Mouse (Mus musculus): ENCODE measurements at regions not wholly inside any gene's neighbourhood (a gene's known extent, or its start where the extent isn't known, plus 50 kb on each side); places are given as distances from the start of the nearest gene placed in this dataset.
A peak's percentile ranks its signal among the peaks of the same experiment; 100 is the strongest.

- H3K4me1 ChIP-seq (ENCODE audit: control insufficient read depth, insufficient read depth, insufficient read length): peaks cover 9% of the 10 kb centered on the region
- no peaks in the 10 kb centered on the region for H3K36me3 ChIP-seq (ENCODE audit: control insufficient read depth, insufficient read depth, low read length)
- WGBS: 2% methylated on average over 25 of the region's 25 CpGs
- peaks cover 28% of the 10 kb centered on the region for H3K27me3 ChIP-seq (ENCODE audit: control insufficient read depth, insufficient read depth, low read length)
- TF ChIP-seq CTCF (IDR thresholded peaks at IDR 0.05; ENCODE audit: extremely low read depth, insufficient read depth, insufficient read length, insufficient replicate concordance): no peak
- TF ChIP-seq POLR2A (IDR thresholded peaks at IDR 0.05; ENCODE audit: low read depth, low read length): no peak
- H3K4me3 ChIP-seq (ENCODE audit: extremely low read depth, insufficient read depth, insufficient read length): peak overlapping the region; percentile 23; the same call in 1 of the 2 replicates
- peak in 1 of 2 experiments; percentile 21 for DNase-seq (ENCODE audit: low read depth in 1 of 2, low spot score in 2 of 2)
- no peak overlapping the region for H3K27ac ChIP-seq (ENCODE audit: insufficient read depth, low read length)
These were observed 259.4 kb upstream of the Nfe2l3 start for GRCm38 (mm10) chr6:51172856-51173619.

DNA sequence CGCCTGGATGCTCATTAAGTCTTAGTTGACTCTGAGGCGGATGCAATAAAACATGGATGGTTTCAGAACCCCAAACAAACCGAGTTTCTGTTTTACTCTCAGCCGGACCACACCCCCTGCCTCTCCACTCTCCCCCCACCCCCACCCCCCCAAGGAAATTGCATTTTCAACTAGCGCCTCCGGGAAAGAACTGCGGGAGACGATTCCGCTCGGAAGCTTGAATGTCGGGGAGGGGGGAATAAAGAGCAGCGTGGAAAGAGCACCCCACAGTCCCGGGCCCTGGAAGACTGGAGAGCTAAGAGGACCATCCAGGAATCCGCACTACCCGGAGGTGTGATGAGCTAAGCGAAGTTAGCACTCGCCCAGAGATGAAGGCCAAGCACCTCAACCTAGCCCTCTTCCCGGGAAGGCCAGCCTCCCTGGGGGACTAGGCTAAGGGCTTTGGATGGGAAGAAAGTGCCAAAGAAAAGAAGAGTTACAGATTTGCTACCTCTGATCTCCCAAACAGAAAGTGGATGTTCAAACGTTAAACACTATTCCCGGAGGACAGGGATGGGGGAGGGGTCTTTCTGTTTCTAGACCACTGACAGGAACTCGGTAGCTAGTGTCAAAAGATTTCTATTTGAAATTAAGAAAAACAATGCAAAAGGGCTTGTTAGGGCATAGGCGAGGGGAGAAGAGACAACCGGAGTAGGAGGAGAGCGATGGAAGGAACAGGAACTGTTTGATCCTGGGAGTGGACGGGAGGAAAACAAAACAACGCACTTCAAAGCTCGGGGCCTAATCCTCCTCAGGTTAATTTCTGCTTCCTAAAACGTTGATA lies 258.6 kb upstream of the Nfe2l3 start:
- Histone ChIP-seq H3K36me3 (ENCODE audit: control insufficient read depth, insufficient read depth, low read length) (no peaks in the 10 kb centered on the region), H3K4me1 (ENCODE audit: control insufficient read depth, insufficient read depth, insufficient read length) (peaks cover 9% of the 10 kb centered on the region), H3K27me3 (ENCODE audit: control insufficient read depth, insufficient read depth, low read length) (peaks cover 32% of the 10 kb centered on the region), H3K27ac (ENCODE audit: insufficient read depth, low read length) (no peak overlapping the region), H3K4me3 (ENCODE audit: extremely low read depth, insufficient read depth, insufficient read length) (peak overlapping the region; percentile 23; the same call in 1 of the 2 replicates)
- DNase-seq (ENCODE audit: low read depth in 1 of 2, low spot score in 2 of 2): no peak
- 4% methylated on average over 28 of the region's 28 CpGs for WGBS
- TF ChIP-seq CTCF (IDR thresholded peaks at IDR 0.05; ENCODE audit: extremely low read depth, insufficient read depth, insufficient read length, insufficient replicate concordance) (no peak), POLR2A (IDR thresholded peaks at IDR 0.05; ENCODE audit: low read depth, low read length) (no peak)

DNA sequence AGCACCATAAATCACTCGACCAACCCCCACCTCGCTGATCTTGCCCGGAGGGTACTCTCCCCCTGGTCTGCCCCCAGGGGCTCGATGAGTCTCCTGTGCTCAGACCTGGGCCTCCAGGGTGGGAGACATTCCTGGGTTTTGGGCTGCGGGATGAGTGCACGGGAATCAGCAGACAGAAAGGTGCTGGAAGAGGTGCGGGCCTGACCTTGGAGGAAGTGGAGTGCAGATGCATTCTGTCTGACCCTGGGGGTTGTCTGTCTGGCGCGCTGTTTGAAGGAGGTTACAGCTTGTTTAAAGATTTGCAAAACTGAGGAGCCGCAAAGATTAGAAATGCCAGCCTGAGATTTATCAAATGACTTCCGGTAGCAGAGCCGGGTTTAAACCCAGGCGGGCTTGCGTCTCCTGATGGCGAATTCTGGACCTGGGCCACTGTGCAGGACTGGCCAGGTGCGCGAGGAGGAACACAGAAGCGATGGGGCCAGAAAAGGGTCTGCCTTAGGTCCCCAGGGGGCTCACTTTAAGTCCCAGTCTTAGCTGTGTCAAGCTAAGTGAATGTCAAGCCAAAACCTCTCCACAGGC lies 257.9 kb upstream of the Nfe2l3 start:
- WGBS: 5% methylated on average over 18 of the region's 18 CpGs
- Histone ChIP-seq H3K27me3 (ENCODE audit: control insufficient read depth, insufficient read depth, low read length) (peaks cover 33% of the 10 kb centered on the region), H3K27ac (ENCODE audit: insufficient read depth, low read length) (no peak overlapping the region), H3K4me1 (ENCODE audit: control insufficient read depth, insufficient read depth, insufficient read length) (peaks cover 9% of the 10 kb centered on the region; the same call in 1 of the 2 replicates), H3K36me3 (ENCODE audit: control insufficient read depth, insufficient read depth, low read length) (no peaks in the 10 kb centered on the region), H3K4me3 (ENCODE audit: extremely low read depth, insufficient read depth, insufficient read length) (no peak overlapping the region)
- no peak for TF ChIP-seq POLR2A (IDR thresholded peaks at IDR 0.05; ENCODE audit: low read depth, low read length)
- no peak for TF ChIP-seq CTCF (IDR thresholded peaks at IDR 0.05; ENCODE audit: extremely low read depth, insufficient read depth, insufficient read length, insufficient replicate concordance)
- DNase-seq (ENCODE audit: low read depth in 1 of 2, low spot score in 2 of 2): no peak

DNA sequence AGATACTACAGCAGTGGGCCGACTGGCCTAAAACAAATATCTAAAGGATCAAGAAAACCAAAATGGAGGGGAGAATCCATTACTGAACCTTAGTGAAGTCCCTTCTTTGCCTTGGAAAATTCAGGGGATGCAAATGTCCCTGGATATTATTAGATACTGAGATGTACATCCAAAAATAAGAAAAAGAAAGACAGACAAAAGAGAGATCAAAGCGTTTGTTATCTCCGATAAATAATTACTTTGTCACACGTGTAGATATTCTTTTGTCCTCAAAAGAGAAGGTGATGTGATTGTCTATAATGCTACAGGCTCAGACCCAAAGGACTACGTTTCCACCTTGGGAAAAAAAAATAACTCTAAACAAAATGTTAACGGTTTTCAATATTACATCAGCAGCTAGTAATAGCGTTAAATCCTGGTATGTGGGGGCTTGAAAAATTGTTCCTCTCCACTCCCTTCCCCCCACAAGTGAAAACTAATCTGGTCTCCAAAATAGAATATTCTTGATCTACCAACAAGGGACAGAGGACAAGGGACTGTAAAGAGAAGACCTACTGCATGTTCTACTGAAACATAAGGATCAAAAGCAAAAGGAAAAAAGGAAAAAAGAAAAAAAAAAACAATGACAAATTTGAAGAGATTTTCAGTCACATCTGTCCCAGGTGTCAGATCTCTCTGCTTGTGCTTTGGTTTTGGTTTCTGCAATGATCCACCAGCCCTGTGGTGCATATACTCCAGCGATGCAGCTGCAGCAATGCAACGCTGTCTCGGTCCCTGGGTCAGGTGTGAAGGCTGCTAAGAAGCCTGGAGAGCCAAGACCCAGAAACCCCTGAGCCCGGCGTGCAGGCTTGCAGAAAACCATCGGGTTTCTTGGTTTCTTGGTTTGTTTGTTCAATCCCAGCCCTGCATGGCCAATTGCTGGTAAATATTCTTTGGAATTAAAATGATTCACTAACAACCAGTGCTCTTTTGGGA lies 256.6 kb upstream of the Nfe2l3 start:
- TF ChIP-seq CTCF (IDR thresholded peaks at IDR 0.05; ENCODE audit: extremely low read depth, insufficient read depth, insufficient read length, insufficient replicate concordance) (no peak), POLR2A (IDR thresholded peaks at IDR 0.05; ENCODE audit: low read depth, low read length) (no peak)
- 20% methylated on average over 13 of the region's 13 CpGs for WGBS
- H3K4me1 ChIP-seq (ENCODE audit: control insufficient read depth, insufficient read depth, insufficient read length): peaks cover 9% of the 10 kb centered on the region; the same call in 1 of the 2 replicates
- H3K27me3 ChIP-seq (ENCODE audit: control insufficient read depth, insufficient read depth, low read length): peaks cover 38% of the 10 kb centered on the region
- no peak overlapping the region for H3K27ac ChIP-seq (ENCODE audit: insufficient read depth, low read length)
- no peaks in the 10 kb centered on the region for H3K36me3 ChIP-seq (ENCODE audit: control insufficient read depth, insufficient read depth, low read length)
- no peak overlapping the region for H3K4me3 ChIP-seq (ENCODE audit: extremely low read depth, insufficient read depth, insufficient read length)
- DNase-seq (ENCODE audit: low read depth in 1 of 2, low spot score in 2 of 2): no peak

DNA sequence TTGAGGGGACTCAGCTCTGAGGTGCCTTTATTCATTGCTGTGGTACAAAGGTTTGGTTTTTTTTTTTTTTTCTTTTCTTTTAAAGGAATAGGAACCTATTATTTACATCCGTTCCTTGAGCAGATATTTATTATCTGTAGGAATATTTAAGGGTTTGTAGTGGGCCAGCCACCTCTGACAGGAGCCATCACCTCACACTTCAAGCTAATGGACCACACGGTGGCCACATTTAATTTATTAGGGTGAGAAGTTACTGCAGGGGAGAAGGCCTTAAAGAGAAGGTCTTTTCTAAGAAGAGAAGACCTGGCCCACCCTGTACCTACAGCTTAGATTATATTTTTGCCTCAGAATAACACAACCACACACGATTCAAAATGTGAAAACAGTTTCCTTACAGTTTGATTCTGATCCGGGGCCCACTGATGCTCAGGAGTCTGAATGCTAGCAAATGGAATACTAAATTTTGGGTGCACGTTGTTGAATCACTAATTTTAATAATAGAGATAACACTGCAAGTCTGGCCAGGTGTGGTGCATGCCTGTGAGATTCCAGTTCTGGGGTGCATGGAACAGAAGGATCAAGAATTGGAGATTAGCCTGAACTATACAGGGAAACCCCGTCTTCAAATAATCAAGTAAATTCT lies 255.6 kb upstream of the Nfe2l3 start:
- Histone ChIP-seq H3K36me3 (ENCODE audit: control insufficient read depth, insufficient read depth, low read length) (no peaks in the 10 kb centered on the region), H3K4me1 (ENCODE audit: control insufficient read depth, insufficient read depth, insufficient read length) (peaks cover 9% of the 10 kb centered on the region; the same call in 1 of the 2 replicates), H3K4me3 (ENCODE audit: extremely low read depth, insufficient read depth, insufficient read length) (no peak overlapping the region), H3K27me3 (ENCODE audit: control insufficient read depth, insufficient read depth, low read length) (peaks cover 39% of the 10 kb centered on the region), H3K27ac (ENCODE audit: insufficient read depth, low read length) (no peak overlapping the region)
- DNase-seq (ENCODE audit: low read depth in 1 of 2, low spot score in 2 of 2): no peak
- WGBS: 18% methylated on average over 6 of the region's 6 CpGs
- no peak for TF ChIP-seq POLR2A (IDR thresholded peaks at IDR 0.05; ENCODE audit: low read depth, low read length)
- no peak for TF ChIP-seq CTCF (IDR thresholded peaks at IDR 0.05; ENCODE audit: extremely low read depth, insufficient read depth, insufficient read length, insufficient replicate concordance)
